Mouse (Mus musculus): ENCODE measurements around the gene Fam117a. TPM values are rescaled to one million over a fixed set of nuclear protein-coding genes. Genes with fewer than 3 reads are reported as not detected.

Fam117a gene
- polyA plus RNA-seq, 1 experiment from 2014 or later = 8.8 TPM

GRCm38 (mm10) chr11:95339471-95340021, 2.7 kb downstream of the Fam117a start:
- H3K27me3 ChIP-seq (replicated peaks; ENCODE audit: control insufficient read depth, insufficient read depth, low read length) = no peaks in the 10 kb centered on the region
- peaks cover 26% of the 10 kb centered on the region for H3K4me1 ChIP-seq (ENCODE audit: control insufficient read depth, insufficient read depth, low read length)
- 20% methylated on average over 14 of the region's 14 CpGs for WGBS
- peak overlapping the region; percentile 13; the same call in 1 of the 2 replicates for H3K4me3 ChIP-seq (ENCODE audit: low read length)
- no peaks in the 10 kb centered on the region for H3K9me3 ChIP-seq (ENCODE audit: control insufficient read depth, low read length)
- no peaks in the 10 kb centered on the region for H3K36me3 ChIP-seq (ENCODE audit: control insufficient read depth, insufficient read depth, low read length)
- peak overlapping the region; percentile 30; the same call in 1 of the 2 replicates for H3K4me2 ChIP-seq (ENCODE audit: low read depth, low read length)
- H3K9ac ChIP-seq (ENCODE audit: low read depth, low read length) = no peak overlapping the region; the same call in 1 of the 2 replicates
- peak overlapping the region; percentile 26; the same call in 1 of the 2 replicates for H3K27ac ChIP-seq (ENCODE audit: low read length)
- no peak for ATAC-seq

DNA sequence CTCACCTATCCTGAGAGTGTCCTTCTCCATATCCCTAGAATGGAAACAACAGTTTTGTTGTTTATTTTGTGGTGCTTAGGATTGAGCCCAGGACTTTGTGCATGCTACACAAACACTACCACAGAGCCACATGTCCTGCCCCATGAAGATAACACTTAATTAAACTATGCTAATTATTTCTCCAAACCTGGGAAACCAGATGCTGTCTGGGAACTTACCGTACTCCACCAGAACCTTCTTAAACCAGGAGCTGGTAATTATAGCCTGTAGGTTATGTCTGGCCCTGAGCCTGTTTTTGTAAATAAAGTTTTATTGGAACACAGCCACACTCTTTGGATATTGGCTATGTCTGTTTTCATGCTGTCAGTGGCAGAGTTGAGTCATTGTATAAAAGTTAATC, 3.4 kb downstream of the Fam117a start:
- no peaks in the 10 kb centered on the region for H3K9me3 ChIP-seq (ENCODE audit: control insufficient read depth, low read length)
- H3K9ac ChIP-seq (ENCODE audit: low read depth, low read length) = no peak overlapping the region
- 85% methylated on average over 1 of the region's 1 CpGs for WGBS
- no peak for ATAC-seq
- H3K4me1 ChIP-seq (ENCODE audit: control insufficient read depth, insufficient read depth, low read length) = peaks cover 31% of the 10 kb centered on the region
- no peaks in the 10 kb centered on the region for H3K27me3 ChIP-seq (replicated peaks; ENCODE audit: control insufficient read depth, insufficient read depth, low read length)
- H3K36me3 ChIP-seq (ENCODE audit: control insufficient read depth, insufficient read depth, low read length) = no peaks in the 10 kb centered on the region
- no peak overlapping the region for H3K4me2 ChIP-seq (ENCODE audit: low read depth, low read length)
- H3K4me3 ChIP-seq (ENCODE audit: low read length) = no peak overlapping the region
- no peak overlapping the region for H3K27ac ChIP-seq (ENCODE audit: low read length)

DNA sequence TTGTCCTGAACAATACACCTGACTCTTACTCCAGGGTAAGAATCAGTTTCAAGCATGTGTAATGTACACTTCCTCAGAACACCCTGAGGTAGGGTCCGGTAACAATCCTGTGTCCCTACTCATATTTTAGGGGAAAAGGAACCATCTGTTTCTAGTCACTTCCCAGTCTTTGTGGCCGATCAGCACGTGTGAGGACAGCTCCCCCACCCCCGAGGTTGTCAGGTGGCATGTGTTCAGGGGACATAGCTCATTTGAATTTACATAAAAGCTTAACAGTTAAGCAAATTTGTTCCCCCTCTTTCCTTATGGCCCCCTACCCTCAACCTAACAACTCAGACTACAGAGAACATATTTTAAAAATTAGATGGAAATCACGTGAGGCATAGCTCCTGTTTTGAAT, 3.8 kb downstream of the Fam117a start:
- WGBS = 58% methylated on average over 5 of the region's 5 CpGs
- Histone ChIP-seq H3K4me1 (ENCODE audit: control insufficient read depth, insufficient read depth, low read length) (peaks cover 31% of the 10 kb centered on the region), H3K36me3 (ENCODE audit: control insufficient read depth, insufficient read depth, low read length) (no peaks in the 10 kb centered on the region)

GRCm38 (mm10) chr11:95343180-95343579, 6.4 kb downstream of the Fam117a start:
- Histone ChIP-seq H3K36me3 (ENCODE audit: control insufficient read depth, insufficient read depth, low read length) (no peaks in the 10 kb centered on the region; the same call in 1 of the 2 replicates), H3K4me1 (ENCODE audit: control insufficient read depth, insufficient read depth, low read length) (peaks cover 24% of the 10 kb centered on the region), H3K27ac (ENCODE audit: low read length) (no peak overlapping the region), H3K27me3 (replicated peaks; ENCODE audit: control insufficient read depth, insufficient read depth, low read length) (no peaks in the 10 kb centered on the region), H3K9ac (ENCODE audit: low read depth, low read length) (no peak overlapping the region), H3K9me3 (ENCODE audit: control insufficient read depth, low read length) (no peaks in the 10 kb centered on the region), H3K4me3 (ENCODE audit: low read length) (no peak overlapping the region), H3K4me2 (ENCODE audit: low read depth, low read length) (no peak overlapping the region)
- WGBS = 74% methylated on average over 4 of the region's 4 CpGs
- no peak for ATAC-seq

More for the DNA sequence above, 3.8 kb downstream of the Fam117a start:
- ATAC-seq = no peak
- Histone ChIP-seq H3K4me2 (ENCODE audit: low read depth, low read length) (no peak overlapping the region), H3K27me3 (replicated peaks; ENCODE audit: control insufficient read depth, insufficient read depth, low read length) (no peaks in the 10 kb centered on the region), H3K9ac (ENCODE audit: low read depth, low read length) (no peak overlapping the region), H3K4me3 (ENCODE audit: low read length) (no peak overlapping the region), H3K27ac (ENCODE audit: low read length) (no peak overlapping the region), H3K9me3 (ENCODE audit: control insufficient read depth, low read length) (no peaks in the 10 kb centered on the region)

DNA sequence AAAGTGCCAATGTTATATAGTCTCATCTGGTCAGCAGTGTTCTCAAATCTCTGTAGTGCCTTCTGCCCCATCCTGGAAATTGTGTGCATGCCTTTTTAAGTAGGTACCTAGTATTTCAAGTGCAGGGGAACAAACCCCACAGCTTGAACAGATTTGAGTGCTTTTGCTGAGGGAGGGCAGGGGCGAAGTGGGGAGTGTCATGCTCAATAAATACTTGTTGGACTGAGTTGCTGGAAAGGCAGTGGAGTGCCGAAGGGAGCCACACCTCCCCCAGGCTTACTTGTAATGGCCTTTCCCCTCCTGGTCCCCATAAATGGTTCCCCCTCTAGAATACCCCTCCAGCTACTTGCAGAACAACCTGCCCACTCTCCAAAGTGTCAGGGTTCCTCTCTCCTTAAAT, 7.4 kb downstream of the Fam117a start:
- no peaks in the 10 kb centered on the region for H3K9me3 ChIP-seq (ENCODE audit: control insufficient read depth, low read length)
- H3K36me3 ChIP-seq (ENCODE audit: control insufficient read depth, insufficient read depth, low read length) = no peaks in the 10 kb centered on the region; the same call in 1 of the 2 replicates
- no peaks in the 10 kb centered on the region for H3K27me3 ChIP-seq (replicated peaks; ENCODE audit: control insufficient read depth, insufficient read depth, low read length)
- H3K4me1 ChIP-seq (ENCODE audit: control insufficient read depth, insufficient read depth, low read length) = peaks cover 15% of the 10 kb centered on the region
- no peak for ATAC-seq
- 45% methylated on average over 2 of the region's 2 CpGs for whole genome bisulfite sequencing
- no peak overlapping the region for H3K27ac ChIP-seq (ENCODE audit: low read length)
- no peak overlapping the region for H3K9ac ChIP-seq (ENCODE audit: low read depth, low read length)
- H3K4me3 ChIP-seq (ENCODE audit: low read length) = no peak overlapping the region
- no peak overlapping the region for H3K4me2 ChIP-seq (ENCODE audit: low read depth, low read length)

GRCm38 (mm10) chr11:95350289-95350688, 13.5 kb downstream of the Fam117a start:
- no peak overlapping the region for H3K9ac ChIP-seq (ENCODE audit: low read depth, low read length)
- no peak overlapping the region for H3K4me2 ChIP-seq (ENCODE audit: low read depth, low read length)
- no peaks in the 10 kb centered on the region; the same call in 1 of the 2 replicates for H3K36me3 ChIP-seq (ENCODE audit: control insufficient read depth, insufficient read depth, low read length)
- peak; percentile 62 for ATAC-seq
- no peaks in the 10 kb centered on the region for H3K9me3 ChIP-seq (ENCODE audit: control insufficient read depth, low read length)
- no peak overlapping the region for H3K4me3 ChIP-seq (ENCODE audit: low read length)
- no peaks in the 10 kb centered on the region for H3K27me3 ChIP-seq (replicated peaks; ENCODE audit: control insufficient read depth, insufficient read depth, low read length)
- peaks cover 7% of the 10 kb centered on the region; the same call in 1 of the 2 replicates for H3K4me1 ChIP-seq (ENCODE audit: control insufficient read depth, insufficient read depth, low read length)
- H3K27ac ChIP-seq (ENCODE audit: low read length) = peak overlapping the region; percentile 76
- WGBS = 64% methylated on average over 6 of the region's 6 CpGs

- Histone ChIP-seq H3K4me3 (ENCODE audit: low read length) (no peak overlapping the region), H3K9ac (ENCODE audit: low read depth, low read length) (no peak overlapping the region), H3K27ac (ENCODE audit: low read length) (peak overlapping the region; percentile 76), H3K4me1 (ENCODE audit: control insufficient read depth, insufficient read depth, low read length) (peaks cover 7% of the 10 kb centered on the region; the same call in 1 of the 2 replicates), H3K27me3 (replicated peaks; ENCODE audit: control insufficient read depth, insufficient read depth, low read length) (no peaks in the 10 kb centered on the region), H3K36me3 (ENCODE audit: control insufficient read depth, insufficient read depth, low read length) (no peaks in the 10 kb centered on the region; the same call in 1 of the 2 replicates), H3K4me2 (ENCODE audit: low read depth, low read length) (no peak overlapping the region), H3K9me3 (ENCODE audit: control insufficient read depth, low read length) (no peaks in the 10 kb centered on the region)
- ATAC-seq = peak; percentile 85
- WGBS = 54% methylated on average over 3 of the region's 3 CpGs
Observed at GRCm38 (mm10) chr11:95350960-95351359, 14.1 kb downstream of the Fam117a start.

- Histone ChIP-seq H3K4me3 (ENCODE audit: low read length) (no peak overlapping the region), H3K27me3 (replicated peaks; ENCODE audit: control insufficient read depth, insufficient read depth, low read length) (no peaks in the 10 kb centered on the region), H3K4me1 (ENCODE audit: control insufficient read depth, insufficient read depth, low read length) (peaks cover 11% of the 10 kb centered on the region; the same call in 1 of the 2 replicates), H3K27ac (ENCODE audit: low read length) (no peak overlapping the region), H3K36me3 (ENCODE audit: control insufficient read depth, insufficient read depth, low read length) (no peaks in the 10 kb centered on the region; the same call in 1 of the 2 replicates), H3K9ac (ENCODE audit: low read depth, low read length) (no peak overlapping the region), H3K4me2 (ENCODE audit: low read depth, low read length) (no peak overlapping the region), H3K9me3 (ENCODE audit: control insufficient read depth, low read length) (no peaks in the 10 kb centered on the region)
- ATAC-seq = no peak
- WGBS = 82% methylated on average over 2 of the region's 2 CpGs
Observed at GRCm38 (mm10) chr11:95352686-95353085, 15.9 kb downstream of the Fam117a start.

DNA sequence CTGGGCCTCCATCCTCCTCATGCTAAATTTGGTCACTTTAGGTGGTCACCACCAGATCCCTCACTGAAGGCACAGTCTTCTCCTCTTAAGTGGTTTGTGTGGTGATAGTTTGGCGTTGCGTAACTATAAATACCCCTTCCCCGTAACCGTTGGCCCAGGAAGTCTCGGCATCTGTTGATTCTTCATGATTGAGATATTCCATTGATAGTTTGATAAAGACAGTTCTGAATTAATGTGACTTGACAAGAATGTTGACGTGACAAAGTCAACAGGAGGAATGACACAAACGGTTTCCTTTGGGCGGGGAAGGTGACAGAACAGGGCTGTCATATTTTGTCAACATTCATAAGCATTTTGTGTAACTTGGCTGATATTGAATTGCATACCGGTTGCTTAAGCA, 16.4 kb downstream of the Fam117a start:
- Histone ChIP-seq H3K4me1 (ENCODE audit: control insufficient read depth, insufficient read depth, low read length) (peaks cover 11% of the 10 kb centered on the region; the same call in 1 of the 2 replicates), H3K4me2 (ENCODE audit: low read depth, low read length) (no peak overlapping the region), H3K27me3 (replicated peaks; ENCODE audit: control insufficient read depth, insufficient read depth, low read length) (no peaks in the 10 kb centered on the region), H3K36me3 (ENCODE audit: control insufficient read depth, insufficient read depth, low read length) (no peaks in the 10 kb centered on the region; the same call in 1 of the 2 replicates), H3K9me3 (ENCODE audit: control insufficient read depth, low read length) (no peaks in the 10 kb centered on the region), H3K9ac (ENCODE audit: low read depth, low read length) (no peak overlapping the region), H3K4me3 (ENCODE audit: low read length) (no peak overlapping the region), H3K27ac (ENCODE audit: low read length) (no peak overlapping the region)
- WGBS = 83% methylated on average over 9 of the region's 9 CpGs
- ATAC-seq = no peak
